Mouse (Mus musculus) CD4-positive, CD25-positive, alpha-beta regulatory T cell, adult 4 months (primary cell): ENCODE measurements around the gene Rtcb. TPM values are rescaled to one million over a fixed set of nuclear protein-coding genes. Genes with fewer than 3 reads are reported as not detected.

Source experiments
- ATAC-seq: one replicate; pipeline ENCODE4 v1.8.0; 2017
- polyA plus RNA-seq, 2 experiments: library from polyadenylated mRNA; unstranded; fragments of 100-300 nt; shearing (Covaris generic); gene quantifications; one replicate each; pipeline ENCODE4 v1.2.1; 2017

Rtcb gene
- polyA plus RNA-seq, 2 experiments from 2014 or later = 169 to 193 TPM

DNA sequence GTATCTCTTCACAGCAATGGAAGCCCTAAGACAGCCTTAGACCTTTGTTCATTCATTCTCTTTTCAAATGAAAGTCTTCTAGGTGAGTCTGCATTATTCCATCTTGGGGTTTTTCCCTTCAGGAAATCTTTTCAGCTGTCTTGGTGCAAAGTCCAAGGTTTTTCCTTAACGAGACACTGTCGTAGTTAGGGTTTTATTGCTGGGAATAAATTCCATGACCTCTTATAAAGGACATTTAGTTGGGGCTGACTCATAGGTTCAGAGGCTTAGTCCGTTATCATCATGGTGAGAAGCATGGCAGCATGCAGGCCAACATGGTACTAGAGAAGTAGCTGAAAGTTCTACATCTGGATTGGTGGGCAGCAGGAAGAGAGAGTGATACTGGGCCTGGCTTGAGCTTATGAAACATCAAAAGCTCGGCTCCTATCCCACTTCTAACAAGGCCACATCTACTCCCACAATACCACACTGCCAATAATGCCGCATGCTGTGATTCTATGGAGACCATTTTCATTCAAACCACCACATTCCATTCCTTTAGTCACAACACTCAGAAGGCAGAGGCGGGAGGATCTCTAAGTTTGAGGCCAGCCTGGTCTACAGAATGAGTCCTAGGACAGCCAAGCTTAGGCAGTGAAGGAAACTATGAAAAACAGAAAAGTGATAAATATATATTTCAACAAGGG, 21.2 kb downstream of the Rtcb start:
- ATAC-seq = no peak

DNA sequence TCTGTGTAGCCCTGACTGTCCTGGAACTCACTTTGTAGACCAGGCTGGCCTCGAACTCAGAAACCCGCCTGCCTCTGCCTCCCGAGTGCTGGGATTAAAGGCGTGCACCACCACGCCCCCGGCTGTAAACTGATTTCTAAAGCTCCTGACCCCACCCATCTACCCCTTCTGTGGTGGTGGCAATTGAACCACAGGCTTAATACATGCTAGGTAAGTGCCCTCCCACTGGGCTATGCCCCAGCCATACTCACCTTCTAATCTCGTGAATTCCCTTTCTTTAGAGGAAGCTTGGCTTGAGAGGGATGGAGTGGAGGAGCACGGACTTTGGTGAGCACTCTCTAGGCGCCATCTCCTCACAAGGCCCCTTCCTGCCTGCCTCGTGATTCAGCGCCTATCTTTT, 27.7 kb downstream of the Rtcb start:
- no peak for ATAC-seq

DNA sequence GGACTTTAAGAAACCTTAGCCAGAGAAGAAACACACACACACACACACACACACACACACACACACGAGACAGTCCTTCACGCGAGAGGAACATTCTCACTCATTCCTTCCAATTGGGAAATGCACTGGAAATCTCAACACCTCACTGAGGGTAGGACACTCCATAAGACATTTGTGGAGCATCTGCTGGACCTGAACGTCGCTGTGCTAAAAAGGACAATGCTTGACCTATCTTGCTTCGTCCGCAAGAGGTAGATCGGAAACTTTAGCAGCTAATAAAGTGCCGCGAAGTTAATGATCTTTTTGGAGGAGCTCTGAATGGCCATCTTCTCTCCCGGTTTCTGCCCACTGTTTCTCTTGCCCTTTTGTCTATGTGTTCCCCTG, 28.4 kb downstream of the Rtcb start:
- ATAC-seq = no peak

DNA sequence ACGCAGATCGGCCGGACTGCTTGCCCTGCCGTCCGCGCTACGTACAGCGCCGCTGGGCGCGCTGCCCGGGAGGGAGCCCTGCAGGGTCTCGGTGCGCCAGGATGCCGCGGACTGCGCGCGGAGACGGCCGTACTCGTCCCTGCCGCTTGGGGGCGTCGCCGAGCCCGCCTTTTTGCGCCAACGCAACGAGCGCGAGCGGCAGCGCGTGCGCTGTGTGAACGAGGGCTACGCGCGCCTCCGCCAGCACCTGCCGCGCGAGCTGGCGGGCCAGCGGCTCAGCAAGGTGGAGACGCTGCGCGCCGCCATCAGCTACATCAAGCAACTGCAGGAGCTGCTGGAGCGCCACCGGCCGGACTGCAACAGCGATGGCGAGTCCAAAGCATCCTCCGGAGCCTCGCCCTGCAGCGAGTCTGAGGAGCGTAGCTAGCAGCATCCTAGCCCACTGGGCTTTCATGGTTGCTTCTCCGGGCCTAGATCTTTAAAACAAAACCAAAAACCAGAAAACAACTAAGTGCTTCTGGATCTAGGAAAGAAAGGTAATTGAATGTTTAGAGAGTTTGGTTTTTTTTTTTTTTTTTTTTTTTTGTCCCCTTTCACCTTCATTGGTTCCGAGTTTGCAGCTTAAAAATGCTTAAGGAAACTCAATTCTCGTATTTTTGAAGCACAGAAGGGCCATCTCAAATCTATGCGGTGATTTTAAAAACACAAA, 29.0 kb downstream of the Rtcb start:
- peak; percentile 81 for ATAC-seq

DNA sequence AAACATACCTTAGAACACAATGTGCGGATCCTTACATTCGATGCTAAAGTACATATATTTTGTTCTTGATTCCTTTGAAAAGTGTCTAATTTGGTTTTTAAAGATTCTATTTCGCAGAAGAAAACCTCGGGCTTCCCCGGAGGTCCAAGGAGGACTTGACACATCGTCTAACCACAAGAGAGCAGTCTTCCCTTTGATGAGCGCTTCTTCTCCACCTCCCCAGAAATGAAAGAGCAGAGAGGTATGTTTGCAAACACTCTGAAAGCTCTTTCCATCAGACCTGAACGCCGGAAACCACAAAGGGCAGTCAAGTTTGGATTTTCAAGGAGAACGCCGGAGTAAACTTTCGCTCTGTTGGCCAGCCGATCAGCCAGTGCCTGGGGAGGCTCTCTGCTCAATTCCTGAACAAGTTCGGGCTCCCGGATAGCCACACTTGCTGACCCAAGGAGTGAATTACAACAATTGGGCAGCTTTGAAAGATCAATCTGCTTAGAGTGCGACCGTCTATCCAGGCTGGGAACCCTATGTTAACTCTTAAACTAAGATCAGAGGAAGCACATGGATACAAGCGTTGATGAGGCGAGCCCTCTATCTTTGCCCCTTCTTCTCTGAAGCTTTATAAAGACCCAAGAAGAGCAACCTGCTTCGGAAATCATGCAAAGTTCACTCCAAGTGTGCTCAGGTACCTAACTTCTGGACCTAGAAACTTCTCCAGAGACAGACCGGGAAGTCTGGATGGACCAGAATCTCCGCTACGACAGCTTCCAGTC, 29.8 kb downstream of the Rtcb start, which contains the start of gene Ascl4:
Ascl4 (plus strand) TSS at position 6 of the 770 bp plus-strand sequence.
- ATAC-seq = peak; percentile 57

DNA sequence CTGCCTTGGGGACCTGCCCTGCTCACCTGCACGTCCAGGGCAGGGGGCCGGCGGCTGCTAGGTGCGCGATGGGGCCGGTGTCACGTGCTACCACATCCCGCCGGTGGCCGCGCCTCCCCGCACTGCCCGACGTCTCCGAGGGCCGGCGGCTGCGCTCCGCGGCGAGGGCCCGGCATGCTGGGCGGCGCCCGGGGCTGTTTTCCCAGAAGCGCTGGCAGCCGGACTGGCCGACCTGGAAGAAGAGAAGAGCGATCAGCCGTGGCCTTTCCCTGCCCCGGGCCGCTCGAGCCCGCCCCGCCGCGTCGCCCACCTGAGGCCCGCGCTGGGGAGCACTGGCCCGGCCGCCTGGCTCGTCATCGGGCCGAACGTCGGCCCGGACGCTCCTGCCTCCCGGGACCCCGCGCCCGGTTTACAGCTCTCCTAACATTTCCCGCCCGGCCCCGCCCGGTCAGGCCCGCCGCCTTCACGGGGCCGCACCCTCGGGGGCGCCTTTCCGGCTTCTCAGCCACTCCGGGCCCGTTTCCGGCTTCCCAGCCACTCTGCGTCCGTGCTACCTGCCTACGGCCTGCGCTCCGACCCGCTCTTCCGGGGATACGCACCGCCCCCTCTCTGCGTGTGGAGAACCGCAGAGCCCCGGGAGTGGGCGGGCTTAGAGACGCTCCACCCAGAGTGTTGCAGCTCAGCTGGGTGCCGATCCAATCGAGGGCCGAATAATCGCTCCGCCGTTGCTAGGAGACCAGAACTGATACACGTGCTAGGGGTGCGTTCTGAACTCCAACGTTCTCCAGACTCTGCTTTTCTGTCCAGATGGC, 40.9 kb downstream of the Rtcb start, which contains the start of gene Prdm4:
Prdm4 (minus strand) TSS at position 645 of the 812 bp plus-strand sequence.
- ATAC-seq = peak; percentile 98

Other genes with a start within 250 kb of the Rtcb start
- 10 to 100 TPM; 42.2 to 45.5 TPM for gene Pwp1, start 128.3 kb downstream of the Rtcb start, polyA plus RNA-seq
- 1 to 10 TPM; 4.4 to 7.7 TPM for gene Prdm4, start 40.7 kb downstream of the Rtcb start, polyA plus RNA-seq
- under 1 TPM in 1 of 2 experiments, not detected in 1; 0.50 TPM for gene Ascl4, start 30.1 kb downstream of the Rtcb start, polyA plus RNA-seq
- gene Bpifc, start 54.1 kb upstream of the Rtcb start, polyA plus RNA-seq = not detected
- 10 to 100 TPM; 44.9 to 46.2 TPM for gene Fbxo7, start 64.1 kb upstream of the Rtcb start, polyA plus RNA-seq